Mouse (Mus musculus): ENCODE measurements around the gene Lasp1. TPM values are rescaled to one million over a fixed set of nuclear protein-coding genes. Genes with fewer than 3 reads are reported as not detected.
"Not testable (repeated sequence)": the region's sequence is repeated elsewhere in the genome, so short reads cannot be mapped to it uniquely, and the experiment has no call there.

The Lasp1 gene
- polyA plus RNA-seq, 1 experiment from 2014 or later = 131 TPM

- no peak for ATAC-seq (ENCODE audit: low FRiP score)
- WGBS = 95% methylated on average over 1 of the region's 1 CpGs
- H3K36me3 ChIP-seq = peaks cover 59% of the 10 kb centered on the region
Measured at GRCm38 (mm10) chr11:97778918-97779317, 19.9 kb upstream of the Lasp1 start.

GRCm38 (mm10) chr11:97779968-97780701 lies 18.7 kb upstream of the Lasp1 start:
- no peak overlapping the region for H3K27ac ChIP-seq
- H3K9ac ChIP-seq = peak overlapping the region; percentile 98
- H3K9me3 ChIP-seq = no peaks in the 10 kb centered on the region
- ATAC-seq (ENCODE audit: low FRiP score) = no peak
- peaks cover 53% of the 10 kb centered on the region for H3K36me3 ChIP-seq
- H3K4me3 ChIP-seq = peak overlapping the region; percentile 85
- 87% methylated on average over 2 of the region's 2 CpGs for WGBS
- H3K4me2 ChIP-seq = peak overlapping the region; percentile 87
- no peaks in the 10 kb centered on the region for H3K27me3 ChIP-seq
- peaks cover 29% of the 10 kb centered on the region for H3K4me1 ChIP-seq (replicated peaks)

More at GRCm38 (mm10) chr11:97778918-97779317, 19.9 kb upstream of the Lasp1 start:
- H3K4me1 ChIP-seq (replicated peaks) = peaks cover 29% of the 10 kb centered on the region
- H3K4me2 ChIP-seq = no peak overlapping the region
- no peak overlapping the region for H3K27ac ChIP-seq
- no peak overlapping the region for H3K9ac ChIP-seq
- no peak overlapping the region for H3K4me3 ChIP-seq
- H3K9me3 ChIP-seq = no peaks in the 10 kb centered on the region
- no peaks in the 10 kb centered on the region for H3K27me3 ChIP-seq

GRCm38 (mm10) chr11:97781478-97781831 lies 17.3 kb upstream of the Lasp1 start:
- peak overlapping the region; percentile 92 for H3K27ac ChIP-seq
- H3K27me3 ChIP-seq = no peaks in the 10 kb centered on the region
- 2% methylated on average over 11 of the region's 11 CpGs for WGBS
- ATAC-seq (ENCODE audit: low FRiP score) = no peak
- H3K9ac ChIP-seq = peak overlapping the region; percentile 98
- peak overlapping the region; percentile 85 for H3K4me3 ChIP-seq
- no peaks in the 10 kb centered on the region for H3K9me3 ChIP-seq
- H3K36me3 ChIP-seq = peaks cover 44% of the 10 kb centered on the region
- peaks cover 29% of the 10 kb centered on the region for H3K4me1 ChIP-seq (replicated peaks)
- peak overlapping the region; percentile 87 for H3K4me2 ChIP-seq

GRCm38 (mm10) chr11:97781832-97782563 lies 16.8 kb upstream of the Lasp1 start, which contains the start of gene Rpl23:
Gene Rpl23, minus strand, starts transcription at chr11:97782437.
- peak; percentile 96 for ATAC-seq (ENCODE audit: low FRiP score)
- Histone ChIP-seq H3K4me3 (peak within 1 kb of the TSS; percentile 85), H3K9me3 (no peaks in the 10 kb centered on the region), H3K4me2 (peak within 1 kb of the TSS; percentile 87), H3K4me1 (replicated peaks) (peaks cover 29% of the 10 kb centered on the region), H3K9ac (peak within 1 kb of the TSS; percentile 98), H3K36me3 (peaks cover 38% of the 10 kb centered on the region), H3K27me3 (no peaks in the 10 kb centered on the region), H3K27ac (peak within 1 kb of the TSS; percentile 92)
- under 1% methylated on average over 67 of the region's 67 CpGs for WGBS

GRCm38 (mm10) chr11:97782564-97782895 lies 16.3 kb upstream of the Lasp1 start:
- Histone ChIP-seq H3K27me3 (no peaks in the 10 kb centered on the region), H3K27ac (peak overlapping the region; percentile 92), H3K9ac (peak overlapping the region; percentile 77), H3K4me3 (peak overlapping the region; percentile 85), H3K9me3 (no peaks in the 10 kb centered on the region), H3K4me2 (peak overlapping the region; percentile 87), H3K4me1 (replicated peaks) (peaks cover 29% of the 10 kb centered on the region), H3K36me3 (peaks cover 33% of the 10 kb centered on the region)
- under 1% methylated on average over 10 of the region's 10 CpGs for WGBS
- peak; percentile 34; the same call in 1 of the 2 replicates for ATAC-seq (ENCODE audit: low FRiP score)

- ATAC-seq (ENCODE audit: low FRiP score) = no peak
- H3K27me3 ChIP-seq = no peaks in the 10 kb centered on the region
- WGBS = 90% methylated on average over 3 of the region's 3 CpGs
- H3K27ac ChIP-seq = no peak overlapping the region
- peaks cover 5% of the 10 kb centered on the region for H3K4me1 ChIP-seq (replicated peaks)
- no peaks in the 10 kb centered on the region for H3K9me3 ChIP-seq
- H3K36me3 ChIP-seq = no peaks in the 10 kb centered on the region
- H3K4me3 ChIP-seq = no peak overlapping the region
- H3K4me2 ChIP-seq = no peak overlapping the region
- H3K9ac ChIP-seq = no peak overlapping the region
Measured at GRCm38 (mm10) chr11:97787961-97788360, 10.8 kb upstream of the Lasp1 start.

GRCm38 (mm10) chr11:97789727-97790126 lies 9.1 kb upstream of the Lasp1 start:
- no peak overlapping the region for H3K27ac ChIP-seq
- H3K9ac ChIP-seq = no peak overlapping the region
- no peak for ATAC-seq (ENCODE audit: low FRiP score)
- H3K27me3 ChIP-seq = no peaks in the 10 kb centered on the region
- H3K9me3 ChIP-seq = no peaks in the 10 kb centered on the region
- no peak overlapping the region for H3K4me2 ChIP-seq
- no peaks in the 10 kb centered on the region for H3K36me3 ChIP-seq
- no peaks in the 10 kb centered on the region for H3K4me1 ChIP-seq (replicated peaks)
- H3K4me3 ChIP-seq = no peak overlapping the region
- WGBS = 85% methylated on average over 5 of the region's 5 CpGs

GRCm38 (mm10) chr11:97790778-97791438 lies 7.9 kb upstream of the Lasp1 start:
- H3K27ac ChIP-seq; H3K27me3 ChIP-seq; H3K36me3 ChIP-seq; H3K4me3 ChIP-seq; H3K4me1 ChIP-seq (replicated peaks); H3K9me3 ChIP-seq; H3K9ac ChIP-seq; ATAC-seq (ENCODE audit: low FRiP score); H3K4me2 ChIP-seq: not testable (repeated sequence)
- 88% methylated on average over 2 of the region's 2 CpGs for WGBS

- Histone ChIP-seq H3K4me3 (no peak overlapping the region), H3K27ac (no peak overlapping the region), H3K4me1 (replicated peaks) (peaks cover 4% of the 10 kb centered on the region; the same call in 1 of the 2 replicates), H3K27me3 (no peaks in the 10 kb centered on the region), H3K9ac (no peak overlapping the region), H3K36me3 (no peaks in the 10 kb centered on the region), H3K9me3 (no peaks in the 10 kb centered on the region), H3K4me2 (no peak overlapping the region)
- ATAC-seq (ENCODE audit: low FRiP score) = no peak
- WGBS = 9% methylated on average over 2 of the region's 2 CpGs
Measured at GRCm38 (mm10) chr11:97793165-97793564, 5.6 kb upstream of the Lasp1 start.

- Histone ChIP-seq H3K27ac (no peak overlapping the region), H3K4me3 (no peak overlapping the region), H3K27me3 (no peaks in the 10 kb centered on the region), H3K36me3 (no peaks in the 10 kb centered on the region), H3K4me1 (replicated peaks) (peaks cover 18% of the 10 kb centered on the region), H3K9ac (no peak overlapping the region), H3K9me3 (no peaks in the 10 kb centered on the region), H3K4me2 (no peak overlapping the region)
- no peak for ATAC-seq (ENCODE audit: low FRiP score)
- WGBS = 6% methylated on average over 6 of the region's 6 CpGs
Measured at GRCm38 (mm10) chr11:97796910-97797309, 1.9 kb upstream of the Lasp1 start.

- no peaks in the 10 kb centered on the region for H3K9me3 ChIP-seq
- no peaks in the 10 kb centered on the region for H3K27me3 ChIP-seq
- no peaks in the 10 kb centered on the region for H3K36me3 ChIP-seq
- H3K4me2 ChIP-seq = no peak overlapping the region; the same call in 1 of the 2 replicates
- no peak overlapping the region for H3K4me3 ChIP-seq
- H3K27ac ChIP-seq = peak overlapping the region; percentile 98; the same call in 1 of the 2 replicates
- WGBS = 63% methylated on average over 15 of the region's 15 CpGs
- H3K9ac ChIP-seq = no peak overlapping the region
- ATAC-seq (ENCODE audit: low FRiP score) = no peak
- peaks cover 24% of the 10 kb centered on the region for H3K4me1 ChIP-seq (replicated peaks)
Measured at GRCm38 (mm10) chr11:97797369-97798082, 1.3 kb upstream of the Lasp1 start.

GRCm38 (mm10) chr11:97798083-97798435 lies 741 bp upstream of the Lasp1 start:
- H3K9ac ChIP-seq = no peak overlapping the region
- H3K4me1 ChIP-seq (replicated peaks) = peaks cover 27% of the 10 kb centered on the region
- no peaks in the 10 kb centered on the region for H3K9me3 ChIP-seq
- no peaks in the 10 kb centered on the region for H3K27me3 ChIP-seq
- H3K4me3 ChIP-seq = peak overlapping the region; percentile 91
- 34% methylated on average over 8 of the region's 8 CpGs for WGBS
- H3K36me3 ChIP-seq = no peaks in the 10 kb centered on the region
- no peak for ATAC-seq (ENCODE audit: low FRiP score)
- H3K4me2 ChIP-seq = peak overlapping the region; percentile 87
- H3K27ac ChIP-seq = peak overlapping the region; percentile 98; the same call in 1 of the 2 replicates
